Mouse (Mus musculus) kidney, embryonic 14.5 days (tissue): Measurements from ENCODE around the gene Zbtb42. TPM values are rescaled to one million over a fixed set of nuclear protein-coding genes. Genes with fewer than 3 reads are reported as not detected.

Source experiments
- ATAC-seq: fragments of 200-750 bp; cut with Nextera tagmentation; 2 replicates; pipeline ENCODE4 v1.8.0; 2017; ENCODE audit warnings: moderate number of reproducible peaks, mild to moderate bottlenecking, moderate TSS enrichment, moderate library complexity; ENCODE audit not compliant: low FRiP score, low TSS enrichment
- H3K27ac ChIP-seq: fragments of 300-500 bp; sonication (generic); 2 replicates; pipeline ENCODE4 v1.5.1; 2014; ENCODE audit warnings: low read depth, mild to moderate bottlenecking, low read length, moderate library complexity, mixed read lengths
- H3K27me3 ChIP-seq: fragments of 300-500 bp; sonication (generic); 2 replicates; pipeline ENCODE4 v1.6.1; 2014; ENCODE audit warnings: mild to moderate bottlenecking, low read length; ENCODE audit not compliant: control insufficient read depth, insufficient read depth
- H3K36me3 ChIP-seq: fragments of 300-500 bp; sonication (generic); 2 replicates; pipeline ENCODE4 v1.6.1; 2014; ENCODE audit warnings: low read length, mixed read lengths; ENCODE audit not compliant: control insufficient read depth, insufficient read depth
- H3K4me1 ChIP-seq: fragments of 300-500 bp; sonication (generic); 2 replicates; pipeline ENCODE4 v1.6.1; 2014; ENCODE audit warnings: low read length, mixed read lengths; ENCODE audit not compliant: control insufficient read depth, insufficient read depth
- H3K4me2 ChIP-seq: fragments of 300-500 bp; sonication (generic); replicated peaks from 2 replicates; pipeline ENCODE4 v1.6.1; 2014; ENCODE audit warnings: low read depth, mild to moderate bottlenecking, low read length
- H3K4me3 ChIP-seq: fragments of 300-500 bp; sonication (generic); 2 replicates; pipeline ENCODE4 v1.5.1; 2014; ENCODE audit warnings: mild to moderate bottlenecking, low read length
- H3K9ac ChIP-seq: fragments of 300-500 bp; sonication (generic); 2 replicates; pipeline ENCODE4 v1.6.1; 2014; ENCODE audit warnings: low read depth, mild to moderate bottlenecking, low read length, moderate library complexity
- H3K9me3 ChIP-seq: fragments of 300-500 bp; sonication (generic); 2 replicates; pipeline ENCODE4 v1.6.1; 2016; ENCODE audit warnings: low read length; ENCODE audit not compliant: control insufficient read depth
- WGBS: fragments of 180-500 bp; shearing (Covaris S2); extraction: QIAGEN DNeasy Blood & Tissue Kit; methylation state at CpG from one replicate; pipeline ENCODE4 v1.1.7; 2014; 5-methylcytosine and 5-hydroxymethylcytosine counted together
- polyA plus RNA-seq: library from polyadenylated mRNA; unstranded; fragments of >200 nt; fragmentation: Nextera tagmentation; extraction: Ambion mirVana; gene quantifications from 2 replicates; pipeline ENCODE4 v1.2.1, GENCODE M21; 2014

Gene Zbtb42
- polyA plus RNA-seq, 1 experiment from 2014 or later = 5.7 TPM

- ATAC-seq = peak; percentile 11; the same call in 1 of the 2 replicates
- Histone ChIP-seq H3K4me2 (peak within 1 kb of the TSS; percentile 70), H3K4me3 (peak within 1 kb of the TSS; percentile 97), H3K36me3 (peaks cover 23% of the 10 kb centered on the region), H3K4me1 (peaks cover 56% of the 10 kb centered on the region), H3K9me3 (no peaks in the 10 kb centered on the region), H3K9ac (peak within 1 kb of the TSS; percentile 100), H3K27ac (peak within 1 kb of the TSS; percentile 98), H3K27me3 (peaks cover 4% of the 10 kb centered on the region)
- WGBS = under 1% methylated on average over 60 of the region's 70 CpGs
Measured at GRCm38 (mm10) chr12:112674132-112675011, 4.3 kb upstream of the Zbtb42 start, which contains the start of gene Akt1. TSS of gene Akt1 (minus strand) at chr12:112674884.

- Histone ChIP-seq H3K27ac (peak overlapping the region; percentile 91), H3K4me3 (peak overlapping the region; percentile 97), H3K36me3 (peaks cover 12% of the 10 kb centered on the region), H3K9me3 (no peaks in the 10 kb centered on the region), H3K27me3 (peaks cover 14% of the 10 kb centered on the region), H3K4me2 (peak overlapping the region; percentile 70), H3K4me1 (peaks cover 51% of the 10 kb centered on the region), H3K9ac (peak overlapping the region; percentile 38; the same call in 1 of the 2 replicates)
- ATAC-seq = peak; percentile 40
- 16% methylated on average over 18 of the region's 18 CpGs for WGBS
Measured at GRCm38 (mm10) chr12:112675245-112676035, 3.2 kb upstream of the Zbtb42 start.

GRCm38 (mm10) chr12:112677076-112677475 lies 1.6 kb upstream of the Zbtb42 start:
- Histone ChIP-seq H3K4me2 (no peak overlapping the region), H3K9me3 (no peaks in the 10 kb centered on the region), H3K4me3 (no peak overlapping the region), H3K9ac (no peak overlapping the region), H3K36me3 (no peaks in the 10 kb centered on the region; the same call in 1 of the 2 replicates), H3K4me1 (peaks cover 34% of the 10 kb centered on the region), H3K27ac (no peak overlapping the region), H3K27me3 (peaks cover 23% of the 10 kb centered on the region)
- WGBS = 48% methylated on average over 5 of the region's 5 CpGs
- ATAC-seq = no peak

GRCm38 (mm10) chr12:112677943-112678554 lies 579 bp upstream of the Zbtb42 start:
- 12% methylated on average over 19 of the region's 19 CpGs for WGBS
- H3K27me3 ChIP-seq = peaks cover 23% of the 10 kb centered on the region
- peak overlapping the region; percentile 71 for H3K4me3 ChIP-seq
- ATAC-seq = peak; percentile 3; the same call in 1 of the 2 replicates
- H3K27ac ChIP-seq = peak overlapping the region; percentile 47; the same call in 1 of the 2 replicates
- H3K9me3 ChIP-seq = no peaks in the 10 kb centered on the region
- peak overlapping the region; percentile 70 for H3K9ac ChIP-seq
- H3K4me2 ChIP-seq = peak overlapping the region; percentile 97
- peaks cover 25% of the 10 kb centered on the region for H3K4me1 ChIP-seq
- H3K36me3 ChIP-seq = no peaks in the 10 kb centered on the region; the same call in 1 of the 2 replicates

- H3K4me2 ChIP-seq = peak overlapping the region; percentile 97
- H3K27ac ChIP-seq = 0 out of 2 replicates have a peak overlapping the region, but pooled peaks have one; percentile 47
- H3K27me3 ChIP-seq = peaks cover 23% of the 10 kb centered on the region
- H3K36me3 ChIP-seq = no peaks in the 10 kb centered on the region; the same call in 1 of the 2 replicates
- H3K4me1 ChIP-seq = peaks cover 25% of the 10 kb centered on the region
- H3K9ac ChIP-seq = peak overlapping the region; percentile 70
- H3K9me3 ChIP-seq = no peaks in the 10 kb centered on the region
- 4% methylated on average over 63 of the region's 87 CpGs for WGBS
- H3K4me3 ChIP-seq = peak overlapping the region; percentile 71
- ATAC-seq = peak; percentile 13; the same call in 1 of the 2 replicates
Measured at GRCm38 (mm10) chr12:112679027-112679996, 684 bp downstream of the Zbtb42 start.

- Histone ChIP-seq H3K27me3 (peaks cover 23% of the 10 kb centered on the region), H3K9me3 (no peaks in the 10 kb centered on the region; the same call in 1 of the 2 replicates), H3K4me2 (no peak overlapping the region), H3K4me1 (peaks cover 9% of the 10 kb centered on the region), H3K36me3 (no peaks in the 10 kb centered on the region; the same call in 1 of the 2 replicates), H3K9ac (no peak overlapping the region), H3K27ac (no peak overlapping the region), H3K4me3 (no peak overlapping the region)
- WGBS = 53% methylated on average over 7 of the region's 7 CpGs
- ATAC-seq = no peak
Measured at GRCm38 (mm10) chr12:112683351-112683750, 4.7 kb downstream of the Zbtb42 start.

- 51% methylated on average over 15 of the region's 15 CpGs for WGBS
- Histone ChIP-seq H3K4me3 (no peak overlapping the region), H3K4me1 (peaks cover 5% of the 10 kb centered on the region), H3K9me3 (no peaks in the 10 kb centered on the region; the same call in 1 of the 2 replicates), H3K27me3 (no peaks in the 10 kb centered on the region), H3K27ac (no peak overlapping the region), H3K9ac (no peak overlapping the region), H3K36me3 (no peaks in the 10 kb centered on the region), H3K4me2 (no peak overlapping the region)
- ATAC-seq = no peak
Measured at GRCm38 (mm10) chr12:112688458-112688857, 9.8 kb downstream of the Zbtb42 start.
